Mouse (Mus musculus) brain, embryonic 14.5 days (tissue): ENCODE data around the gene Fam243. TPM values are rescaled to one million over a fixed set of nuclear protein-coding genes. Genes with fewer than 3 reads are reported as not detected.

ENCODE experiments used
- DNase-seq: peaks from one replicate; pipeline ENCODE4 v3.0.0-alpha.2; 2011; ENCODE audit warnings: low read depth
- CTCF ChIP-seq: fragments of 200-500 bp; IDR thresholded peaks from 2 replicates; pipeline ENCODE4 v1.5.1; 2012; ENCODE audit warnings: inconsistent platforms, mild to moderate bottlenecking, moderate library complexity, borderline replicate concordance; ENCODE audit not compliant: insufficient read depth, insufficient read length; ENCODE audit errors: extremely low read depth
- POLR2A ChIP-seq: fragments of 200-500 bp; IDR thresholded peaks from 2 replicates; pipeline ENCODE4 v1.6.1; 2012; ENCODE audit warnings: mild to moderate bottlenecking, inconsistent platforms, borderline replicate concordance; ENCODE audit not compliant: poor library complexity, insufficient read depth, insufficient read length, severe bottlenecking; ENCODE audit errors: extremely low read depth
- polyA plus RNA-seq: library from polyadenylated mRNA; depleted of rRNA; stranded (reverse); fragments of >200 nt; gene quantifications from 2 replicates; pipeline ENCODE4 v1.2.3, GENCODE M21; 2012

Fam243 gene
- polyA plus RNA-seq, 1 experiment: 0.25 TPM

DNA sequence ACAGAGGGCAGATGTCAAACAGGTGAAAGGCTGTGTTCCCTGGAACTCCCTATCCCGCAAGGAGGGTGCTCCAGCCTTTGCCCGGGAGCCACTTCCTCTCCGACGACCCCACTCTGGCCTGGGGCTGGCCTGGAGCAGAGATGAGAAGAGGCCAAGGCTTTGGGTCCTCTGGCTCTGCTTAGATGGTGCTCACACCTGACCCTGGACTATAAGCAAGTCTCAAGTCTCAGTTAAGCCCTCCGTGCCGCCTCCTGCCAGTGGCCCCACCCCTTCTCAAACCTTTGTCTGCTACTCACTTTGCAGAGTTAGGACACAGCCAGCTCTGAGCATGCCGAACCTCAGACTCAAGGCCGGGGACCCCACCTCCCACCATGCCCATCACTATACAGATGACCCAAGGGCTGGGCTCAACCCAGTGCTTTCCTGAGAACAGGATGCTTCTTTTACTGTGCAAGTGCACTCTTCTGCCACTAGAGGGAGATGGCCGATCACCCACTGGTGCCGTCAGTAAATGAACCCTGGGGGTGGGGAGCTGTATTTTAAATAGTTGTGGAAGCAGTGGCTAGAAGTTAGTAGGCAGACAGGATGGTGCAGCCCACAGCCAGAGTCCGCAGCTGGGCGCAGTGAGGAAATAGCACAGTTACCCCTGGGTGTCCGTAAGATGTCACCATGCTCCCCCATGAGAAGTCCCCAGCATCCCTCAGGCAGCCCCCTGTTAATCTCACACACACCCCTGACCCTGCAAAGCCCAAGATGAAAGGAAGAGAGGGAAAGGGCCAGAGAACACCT lies 7.1 kb downstream of the Fam243 start:
- TF ChIP-seq POLR2A: no peak
- TF ChIP-seq CTCF: peak; percentile 88
- peak; percentile 77 for DNase-seq

DNA sequence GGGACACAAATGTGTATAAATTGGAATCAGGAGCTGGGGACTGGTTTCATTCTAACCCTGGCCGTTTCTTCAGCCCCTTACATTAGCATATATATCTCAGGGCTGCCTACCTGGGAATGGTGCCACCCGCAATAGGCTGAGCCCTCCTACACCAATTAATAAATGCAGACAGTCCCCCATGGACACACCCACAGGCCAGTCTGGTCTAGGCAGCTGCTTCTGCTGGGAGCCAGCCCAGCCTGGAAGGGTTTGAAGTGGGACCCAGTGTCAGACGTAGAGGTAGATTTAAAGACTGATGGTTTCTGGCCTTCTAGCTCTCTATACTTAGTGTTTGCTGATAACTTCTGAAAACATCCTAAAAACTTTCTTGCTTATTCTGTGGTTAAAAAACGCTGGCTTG lies 12.1 kb downstream of the Fam243 start:
- TF ChIP-seq CTCF (no peak), POLR2A (no peak)
- DNase-seq: peak; percentile 54

DNA sequence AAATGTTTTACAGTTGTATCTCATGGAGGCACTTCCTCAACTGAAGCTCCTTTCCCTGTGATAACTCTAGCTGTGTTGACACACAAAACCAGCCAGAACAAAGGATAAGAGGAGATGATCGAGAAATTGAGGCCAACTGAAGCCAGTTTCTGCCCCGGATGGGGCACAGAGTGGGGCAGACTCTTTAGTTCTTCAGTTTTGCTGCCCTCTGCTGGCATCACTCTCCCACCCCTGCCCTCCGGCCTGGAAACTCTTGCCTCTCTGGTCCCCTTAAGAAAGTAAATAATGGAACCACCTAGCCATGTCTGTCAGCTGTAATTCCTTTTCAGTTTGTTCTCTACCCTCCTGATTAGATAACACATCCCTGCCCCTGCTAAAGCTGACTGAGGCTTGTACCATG lies 13.3 kb downstream of the Fam243 start:
- DNase-seq: no peak
- TF ChIP-seq POLR2A: no peak
- TF ChIP-seq CTCF: no peak

DNA sequence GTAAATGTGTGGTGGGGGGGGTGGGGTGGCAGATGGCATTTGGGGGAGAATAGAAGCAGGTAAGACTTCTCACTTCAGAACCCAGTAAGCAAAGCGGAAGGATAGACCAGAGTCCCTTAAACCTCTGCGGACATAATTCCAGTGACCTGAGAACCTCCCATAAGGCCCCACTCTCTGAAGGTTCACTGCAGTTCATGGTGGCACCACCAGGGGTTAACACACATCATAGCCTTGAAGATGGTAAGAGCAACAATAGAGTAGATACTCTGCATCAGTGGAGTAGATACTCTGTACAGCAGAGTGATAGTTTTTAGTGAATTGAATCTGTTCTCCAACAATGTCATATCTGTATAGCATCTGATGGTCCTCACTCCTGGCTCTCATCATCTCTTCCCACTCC lies 15.7 kb downstream of the Fam243 start:
- no peak for DNase-seq
- TF ChIP-seq POLR2A (no peak), CTCF (peak; percentile 18; the same call in 1 of the 2 replicates)

DNA sequence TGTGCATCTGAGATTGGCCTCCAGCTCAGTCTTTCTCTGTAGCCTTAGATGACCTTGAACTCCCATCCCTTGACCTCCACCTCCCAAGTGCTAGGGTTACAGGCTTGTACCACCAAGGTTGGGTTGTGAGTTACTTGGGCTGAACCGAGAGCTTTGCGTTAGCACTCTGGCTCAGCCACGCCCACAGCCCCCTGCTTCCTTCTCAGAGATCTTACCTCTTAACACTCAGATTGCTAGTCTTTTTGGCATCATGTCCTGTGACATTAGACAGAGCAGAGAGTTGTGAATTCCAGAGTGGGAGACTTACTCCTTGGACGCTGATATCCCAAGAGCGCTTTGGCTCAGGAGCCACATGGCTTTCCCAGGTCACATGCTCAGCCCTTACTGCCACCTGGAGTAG lies 18.7 kb downstream of the Fam243 start:
- TF ChIP-seq POLR2A: no peak
- no peak for DNase-seq

DNA sequence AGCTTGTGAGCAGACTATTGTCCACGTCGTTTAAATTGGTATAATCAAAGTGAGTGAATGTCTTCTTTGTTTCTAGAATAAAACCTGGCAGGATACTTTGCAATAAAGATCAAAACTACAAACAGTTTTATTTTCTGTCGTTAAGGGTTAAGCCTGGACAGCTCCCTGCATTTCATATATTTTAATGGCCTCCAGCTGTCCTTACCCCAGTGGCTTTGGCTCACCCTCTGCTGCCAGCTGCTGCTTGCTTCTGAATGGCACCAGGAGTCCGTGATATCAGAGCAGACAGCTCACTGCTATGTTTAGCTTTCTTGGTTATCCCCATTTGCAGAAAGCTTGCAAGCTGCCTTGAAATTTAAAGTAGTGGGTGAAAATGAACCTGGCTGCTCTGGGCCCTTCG lies 19.3 kb downstream of the Fam243 start:
- DNase-seq: peak; percentile 65
- TF ChIP-seq CTCF (no peak), POLR2A (no peak)

DNA sequence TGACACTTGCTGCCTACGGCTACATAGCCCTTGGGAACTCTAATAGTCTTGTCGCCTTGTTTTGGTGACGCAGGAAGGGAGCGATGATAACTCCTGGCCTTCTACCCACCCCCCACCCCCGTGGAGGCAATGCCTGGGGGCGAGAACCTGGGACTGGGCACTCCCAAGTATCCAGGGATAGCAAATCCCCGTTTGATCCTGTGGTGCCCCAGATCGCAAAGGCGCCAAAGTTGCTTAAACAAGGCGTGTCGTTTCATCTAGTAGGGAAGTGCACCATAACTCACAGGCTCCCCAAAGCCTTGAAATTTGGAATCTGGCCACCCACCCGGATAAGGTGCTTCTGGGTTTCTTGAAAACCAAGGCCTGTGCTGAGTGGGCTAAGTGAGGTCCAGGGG lies 19.8 kb downstream of the Fam243 start:
- DNase-seq: no peak

DNA sequence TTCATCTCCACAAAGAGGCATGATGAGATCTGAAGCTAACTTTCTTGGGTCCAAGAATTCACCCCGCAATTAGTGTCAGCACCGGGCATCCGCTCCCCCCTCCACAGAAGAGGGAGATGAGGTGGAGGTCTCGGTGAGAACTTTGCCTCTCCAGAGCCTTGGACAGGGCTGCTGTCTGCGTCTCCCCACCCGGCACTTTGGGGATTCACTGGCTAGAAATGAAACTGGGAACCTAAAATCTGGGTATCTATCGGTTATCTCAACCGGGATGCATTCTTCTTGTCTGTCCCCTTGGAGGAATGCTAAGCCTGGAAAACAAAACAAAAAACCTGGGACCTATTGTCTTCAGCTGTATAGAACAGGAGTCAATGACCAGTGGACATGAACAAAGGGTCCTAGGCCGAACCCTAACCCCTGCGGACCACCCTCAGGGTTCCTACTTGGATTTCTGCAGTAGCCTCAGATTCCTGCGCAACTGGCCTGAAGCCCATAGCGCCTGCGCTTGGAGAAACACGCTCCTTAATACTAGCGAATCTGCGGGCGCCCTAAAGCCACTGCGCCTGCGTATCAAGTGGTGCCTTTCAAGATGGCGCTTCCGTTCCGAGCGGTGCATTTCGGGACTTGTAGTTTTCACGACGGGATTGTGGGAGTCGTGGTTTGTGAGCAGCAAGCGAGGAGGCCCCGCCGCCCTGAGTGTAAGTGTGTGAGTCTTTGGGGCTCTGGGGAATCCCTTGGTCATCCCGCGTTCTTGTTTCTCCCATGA lies 20.4 kb downstream of the Fam243 start, which contains the start of gene Smim11:
Gene Smim11, plus strand, starts transcription at position 638 of the 763 bp plus-strand sequence.
- TF ChIP-seq POLR2A: peak; percentile 55; the same call in 1 of the 2 replicates
- TF ChIP-seq CTCF: no peak
- peak; percentile 100 for DNase-seq

More for the DNA sequence above, 19.8 kb downstream of the Fam243 start:
- no peak for TF ChIP-seq POLR2A

DNA sequence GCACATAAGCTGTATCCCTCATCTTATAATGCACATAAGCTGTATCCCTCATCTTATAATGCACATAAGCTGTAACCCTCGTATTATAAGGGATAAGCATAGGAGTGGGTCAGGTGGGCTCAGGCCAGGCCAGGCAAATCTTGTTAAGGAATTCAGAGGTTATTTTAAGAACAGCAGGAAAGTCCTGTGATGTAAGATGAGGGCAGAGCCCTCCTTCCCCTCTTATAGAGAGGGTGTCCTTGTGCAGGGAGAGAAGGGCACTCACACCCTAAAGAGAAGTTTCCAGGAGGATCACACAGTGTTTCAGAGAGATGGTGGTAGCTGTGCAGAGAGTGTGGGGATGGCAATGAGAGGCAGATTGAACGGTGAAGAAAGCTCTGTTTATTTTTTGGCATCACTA lies 25.9 kb downstream of the Fam243 start:
- no peak for DNase-seq

DNA sequence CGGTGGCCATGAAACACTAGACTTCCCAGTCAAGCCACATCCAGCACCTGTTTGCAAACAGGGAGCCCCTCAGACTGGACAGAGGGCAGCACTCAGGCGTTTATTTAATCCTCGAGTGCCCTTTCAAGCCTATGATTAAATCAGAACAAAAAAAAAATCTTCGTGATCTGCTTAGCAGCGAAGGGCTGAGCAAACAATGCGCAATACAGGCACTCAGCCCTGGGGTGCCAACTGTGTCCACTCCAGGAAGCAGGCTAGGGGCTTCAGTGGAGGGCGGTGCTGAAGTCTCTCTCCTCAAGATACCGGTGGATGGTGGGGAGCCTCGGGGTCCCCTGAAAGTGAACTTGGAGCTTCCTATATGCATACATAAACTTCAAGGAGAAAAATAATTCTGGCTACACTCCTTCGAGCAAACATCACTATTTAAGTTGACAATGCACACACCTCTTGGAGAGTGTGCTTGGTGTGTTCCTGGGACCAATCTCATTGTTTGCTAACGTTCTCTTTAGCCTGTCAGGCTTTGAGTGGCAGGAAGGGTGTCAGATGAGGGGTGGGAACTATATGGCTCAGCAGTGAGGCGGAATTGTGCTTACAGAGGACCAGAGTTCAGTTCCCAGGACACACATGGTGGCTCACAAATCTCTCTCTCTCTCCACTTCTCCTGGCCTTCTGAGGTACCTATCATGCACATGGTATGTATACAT lies 26.8 kb downstream of the Fam243 start:
- no peak for DNase-seq
- TF ChIP-seq POLR2A: no peak
- no peak for TF ChIP-seq CTCF

More for the DNA sequence above, 25.9 kb downstream of the Fam243 start:
- TF ChIP-seq POLR2A (no peak), CTCF (no peak)

DNA sequence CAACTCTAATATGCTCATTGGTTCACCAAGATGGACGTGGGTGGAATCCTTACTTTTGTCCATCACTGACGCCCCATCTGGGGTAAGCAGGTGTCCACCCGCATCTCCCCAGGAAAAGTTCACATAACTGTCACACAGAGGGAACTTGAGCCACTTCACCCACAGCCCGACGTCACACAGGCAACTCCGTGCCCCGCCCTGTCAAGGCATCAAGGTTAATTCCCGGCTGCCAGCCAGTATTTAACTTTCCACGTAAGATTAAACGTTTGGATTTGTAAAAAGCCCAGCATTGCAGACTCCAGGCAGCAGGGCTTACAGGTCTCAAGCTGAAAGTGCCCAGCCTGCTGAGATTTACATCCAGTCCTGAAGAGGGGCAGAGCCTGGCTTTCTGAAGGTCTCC lies 29.1 kb downstream of the Fam243 start, which contains the start of gene Kcne2:
Gene Kcne2, plus strand, starts transcription at position 289 of the 400 bp plus-strand sequence.
- TF ChIP-seq POLR2A (no peak), CTCF (no peak)
- DNase-seq: no peak

DNA sequence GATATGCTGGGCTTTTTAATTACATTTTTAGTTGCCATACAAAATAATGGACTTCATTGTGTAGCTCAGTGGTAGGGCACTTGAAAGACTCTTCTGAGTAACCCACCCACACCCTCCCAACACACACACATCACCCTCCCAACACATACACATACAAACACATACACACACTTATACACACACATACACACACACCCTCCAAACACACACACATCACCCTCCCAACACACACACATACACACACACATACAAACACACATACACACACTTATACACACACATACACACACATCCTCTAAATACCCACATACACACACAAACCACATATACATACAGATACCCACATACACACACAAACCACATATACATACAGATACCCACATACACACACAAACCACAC lies 31.2 kb downstream of the Fam243 start:
- DNase-seq: no peak
- TF ChIP-seq POLR2A (no peak), CTCF (no peak)
